Mouse (Mus musculus): ENCODE measurements around the gene Gm37419.

Gm37419 gene

DNA sequence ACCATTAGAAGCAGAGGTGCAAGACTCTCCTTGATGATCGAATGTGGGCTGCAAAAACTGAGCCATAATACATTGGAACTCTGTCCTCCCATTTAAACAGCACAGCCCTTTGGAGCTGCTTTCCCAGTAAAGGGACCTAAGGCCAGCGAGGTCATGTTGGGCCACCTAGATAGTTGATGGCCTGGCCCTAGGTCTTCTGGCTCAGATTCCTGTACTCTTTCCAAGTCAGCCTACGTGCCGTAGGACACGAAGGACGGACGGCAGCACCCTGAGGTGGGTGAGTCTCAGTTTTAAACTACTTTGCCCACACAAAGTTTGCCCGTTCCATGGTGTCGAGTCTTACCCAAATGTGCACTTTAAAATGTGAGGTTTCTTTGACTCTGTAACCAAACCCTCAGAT is 8.8 kb upstream of the Gm37419 start:
- peak; percentile 4 for DNase-seq (ENCODE audit: low read depth, low spot score)

DNA sequence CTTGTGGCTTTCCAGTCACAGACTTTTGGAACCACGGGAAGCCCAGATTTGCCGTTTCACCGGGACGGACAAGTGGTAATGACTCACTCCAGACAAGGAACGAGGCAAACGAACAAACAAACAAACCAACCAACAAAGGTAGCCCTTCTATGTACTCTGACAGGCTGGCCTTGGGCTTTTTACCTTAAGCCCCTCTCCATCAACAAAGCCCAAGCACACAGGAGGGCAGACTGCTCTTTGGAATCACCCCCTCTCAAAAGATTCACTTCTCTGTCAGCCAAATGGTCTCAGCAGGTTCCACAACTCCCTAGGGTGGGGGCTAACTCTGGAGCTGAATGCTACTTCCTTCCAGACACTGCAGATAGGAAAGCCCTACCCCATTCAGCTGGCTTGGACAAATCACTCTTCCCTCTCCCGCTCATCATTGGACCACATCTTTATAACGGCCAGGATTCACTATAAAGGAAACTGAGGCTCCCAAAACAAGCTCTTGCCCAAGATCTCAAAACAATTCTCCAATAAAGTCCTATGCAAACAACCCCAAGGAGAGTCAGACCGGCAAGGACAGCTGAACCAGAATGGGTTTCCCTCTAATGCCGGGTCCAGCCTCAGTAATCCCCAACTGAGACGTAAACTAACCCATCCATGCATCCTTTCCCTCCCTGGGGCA is 7.9 kb upstream of the Gm37419 start:
- DNase-seq (ENCODE audit: low read depth, low spot score), result peak; percentile 16

DNA sequence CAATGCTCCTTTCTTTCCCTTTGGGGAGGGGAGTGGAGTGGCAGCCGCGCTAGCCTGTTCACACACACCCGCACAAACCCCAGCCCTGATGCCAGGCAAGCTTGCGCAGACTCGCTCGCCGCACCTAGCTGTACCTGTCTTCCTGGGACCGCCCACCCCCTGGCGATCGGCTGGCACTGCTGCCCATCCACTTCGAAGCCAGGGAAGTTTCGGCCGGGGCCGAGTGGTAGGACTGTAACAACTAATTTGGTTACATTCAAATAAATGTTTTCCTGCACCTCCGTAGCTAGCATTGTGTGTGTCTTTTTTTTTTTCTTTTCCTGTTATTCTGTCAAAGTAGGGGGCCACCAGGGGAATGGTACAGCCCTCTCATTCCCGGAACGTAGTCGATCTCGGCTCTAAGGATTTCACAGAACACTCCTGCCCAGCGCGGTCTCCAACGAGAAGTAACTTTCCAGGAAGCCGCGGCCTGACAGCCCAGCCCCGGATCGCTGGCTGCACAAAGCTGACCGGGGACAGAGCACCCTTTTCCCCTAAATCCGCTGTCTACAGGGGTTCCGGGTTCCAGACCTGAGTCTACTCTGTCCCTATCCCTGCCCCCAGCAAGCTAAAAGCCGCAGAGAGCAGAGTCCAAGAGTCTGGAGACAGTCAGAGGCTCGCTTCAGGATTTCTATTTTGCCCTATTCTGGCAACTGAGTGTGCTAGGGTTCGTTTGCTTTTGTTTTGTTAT is 7.1 kb upstream of the Gm37419 start:
- no peak for DNase-seq (ENCODE audit: low read depth, low spot score)

DNA sequence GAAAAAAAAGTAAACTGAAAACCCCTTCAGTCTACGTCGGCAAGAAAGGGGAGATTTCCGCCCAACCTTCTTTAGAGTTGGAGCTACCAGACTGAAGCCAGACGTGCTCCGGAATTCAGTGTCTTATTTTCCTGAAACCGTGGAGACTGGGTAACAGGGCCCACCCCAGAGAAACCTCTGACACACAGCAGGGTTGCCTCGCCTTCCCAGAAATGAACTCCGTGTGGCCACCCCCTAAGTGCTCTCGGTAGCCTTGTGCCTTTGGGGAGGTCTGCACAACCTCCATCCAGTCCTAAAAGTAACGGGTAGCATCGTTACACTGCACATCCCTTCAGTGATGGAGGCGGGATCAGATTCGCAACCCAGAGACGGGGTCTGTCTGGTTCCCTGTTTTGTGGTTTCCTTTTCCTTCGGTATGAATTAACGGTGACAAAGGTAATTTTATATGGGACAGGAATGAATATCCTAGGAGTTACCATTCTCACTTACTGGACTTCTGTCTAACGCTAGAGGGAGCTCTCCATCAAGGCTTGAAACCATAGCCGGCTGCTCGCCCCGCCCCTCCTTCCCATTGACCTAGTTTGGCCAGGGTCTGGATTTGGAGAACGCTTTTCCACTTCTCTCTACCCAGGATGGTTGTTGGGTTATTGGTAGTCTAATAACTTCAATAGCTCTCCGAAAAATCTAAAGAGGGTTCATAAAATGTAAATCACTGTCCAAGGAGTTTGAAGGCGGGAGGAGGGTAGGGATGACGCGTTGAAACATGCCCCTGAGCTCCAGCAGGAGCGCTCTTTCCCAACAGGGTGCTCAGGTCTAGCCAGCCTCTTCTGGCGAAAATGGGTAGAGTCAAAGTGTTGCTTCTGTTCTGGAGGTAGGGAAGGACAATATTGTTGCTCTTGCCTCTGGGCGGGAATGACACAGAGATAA is 6.1 kb upstream of the Gm37419 start:
- DNase-seq (ENCODE audit: low read depth, low spot score), result peak; percentile 31

DNA sequence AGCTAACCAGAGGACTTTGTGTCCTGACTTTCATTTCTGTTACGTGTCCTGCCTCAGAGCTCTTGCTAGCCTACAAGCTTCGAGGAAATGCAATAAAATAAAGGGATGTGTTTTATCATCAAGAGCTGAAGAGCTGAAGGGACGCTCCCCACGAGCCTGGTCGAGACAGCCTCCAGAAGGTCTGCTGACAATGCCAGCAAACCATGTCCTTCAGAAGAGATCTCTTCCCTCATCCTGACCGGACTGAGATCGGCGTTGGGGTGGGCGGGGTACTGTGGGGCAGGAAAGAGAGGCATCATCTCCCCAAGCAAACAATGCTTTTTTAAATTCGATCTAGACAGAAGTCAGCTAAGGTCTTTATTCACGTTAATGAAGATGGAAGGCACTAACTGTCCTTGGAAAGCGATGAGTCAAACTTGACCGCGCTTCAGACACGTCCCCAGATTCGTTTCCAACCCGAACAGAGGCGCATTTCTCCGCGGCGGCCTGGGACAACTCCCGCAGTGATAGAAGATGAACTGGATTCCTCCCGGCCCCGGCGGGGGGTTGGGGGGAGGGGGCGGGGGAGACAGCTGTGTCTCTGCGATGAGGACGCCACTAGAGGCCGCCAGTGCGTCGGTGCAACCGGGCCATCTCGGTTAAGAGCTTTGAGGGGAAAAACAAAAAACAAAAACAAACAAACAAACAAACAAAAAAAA is 5.2 kb upstream of the Gm37419 start:
- peak; percentile 16 for DNase-seq (ENCODE audit: low read depth, low spot score)

DNA sequence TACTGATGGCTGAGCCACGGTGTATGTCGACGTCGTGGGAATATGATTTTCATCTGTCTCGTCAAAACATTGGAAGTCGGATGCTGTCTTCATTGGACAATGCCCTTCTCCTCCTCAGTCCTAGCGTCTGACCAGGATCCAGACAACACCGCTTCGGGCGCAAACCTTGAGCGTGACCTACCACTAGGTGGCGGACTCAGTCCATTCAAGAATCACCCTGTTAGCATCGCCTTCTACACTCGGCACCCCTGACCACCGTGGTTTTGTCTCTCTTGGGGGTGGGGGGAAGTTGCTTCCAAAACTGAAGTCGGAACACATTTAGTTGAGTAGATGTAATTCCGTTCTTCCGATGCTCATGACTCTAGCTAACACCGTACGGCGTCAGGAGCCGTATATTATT is 4.1 kb upstream of the Gm37419 start:
- peak; percentile 91 for DNase-seq (ENCODE audit: low read depth, low spot score)

DNA sequence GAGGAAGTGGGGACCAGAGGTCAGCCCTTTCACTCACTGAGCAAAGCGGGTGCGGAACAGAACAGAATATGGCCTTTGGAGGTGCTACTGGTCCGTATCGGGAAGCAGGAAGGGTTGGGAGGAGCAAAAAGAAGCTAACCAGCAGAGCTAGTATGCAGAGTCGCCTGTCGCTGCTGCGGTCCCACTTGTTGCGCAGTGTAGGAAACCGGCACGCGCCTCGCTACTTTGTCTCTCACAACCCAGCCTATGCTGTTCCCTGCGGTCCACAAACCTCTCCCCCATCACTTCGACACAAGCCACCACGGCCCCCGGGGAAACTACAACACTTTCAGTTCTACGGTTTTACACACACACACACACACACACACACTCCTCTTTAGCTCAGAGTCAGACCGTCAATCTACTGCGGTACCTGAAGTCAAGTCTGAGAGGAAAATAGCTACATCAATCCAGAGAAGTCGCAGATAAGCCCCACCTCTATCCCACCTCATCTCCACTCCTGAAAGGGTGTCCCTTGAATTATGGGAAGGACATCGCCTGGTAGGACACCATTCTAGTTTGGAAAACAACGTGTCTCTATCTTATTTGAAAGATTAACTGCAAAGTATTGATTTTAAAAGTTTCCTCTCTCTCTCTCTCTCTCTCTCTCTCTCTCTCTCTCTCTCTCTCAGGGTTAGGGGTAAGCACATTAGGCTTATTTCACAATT is 3.4 kb upstream of the Gm37419 start:
- peak; percentile 82 for DNase-seq (ENCODE audit: low read depth, low spot score)

DNA sequence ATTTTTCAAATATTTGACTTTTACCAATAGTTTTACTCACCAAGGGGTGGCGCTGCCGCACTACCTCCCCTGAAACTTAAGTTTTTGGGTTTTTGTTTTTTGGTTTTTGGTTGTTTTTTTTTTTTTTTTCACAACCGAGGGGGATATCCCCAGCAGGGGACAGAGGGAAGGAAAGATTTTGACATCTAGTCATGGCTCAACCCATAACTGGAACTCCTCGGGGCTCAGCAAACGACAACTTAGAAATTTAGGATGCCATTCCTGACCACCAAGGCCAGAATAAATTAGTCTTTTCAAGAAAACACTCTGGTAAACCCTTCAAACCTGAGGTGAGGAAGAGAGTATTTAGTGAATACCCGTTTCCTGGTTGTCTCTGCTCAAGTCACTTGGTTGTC is 2.8 kb upstream of the Gm37419 start:
- DNase-seq (ENCODE audit: low read depth, low spot score), result peak; percentile 84

DNA sequence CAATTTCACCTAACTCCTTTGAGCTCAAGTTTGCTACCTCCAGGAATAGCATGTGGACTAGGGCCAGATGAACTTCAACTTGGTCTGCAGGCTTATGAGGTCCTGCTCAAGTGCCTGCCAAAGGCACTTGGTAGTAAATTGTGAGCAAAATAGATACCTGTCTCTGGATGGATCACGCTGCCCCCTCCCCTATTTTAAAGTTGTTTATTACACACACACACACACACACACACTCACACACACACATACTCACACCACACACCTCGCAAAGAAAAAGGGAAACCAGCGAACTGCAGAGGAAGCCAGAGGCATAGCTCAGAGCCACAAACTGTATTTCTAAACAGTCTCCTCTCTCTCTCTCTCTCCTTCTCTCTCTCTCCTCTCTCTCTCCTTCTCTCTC is 2.1 kb upstream of the Gm37419 start:
- peak; percentile 80 for DNase-seq (ENCODE audit: low read depth, low spot score)

DNA sequence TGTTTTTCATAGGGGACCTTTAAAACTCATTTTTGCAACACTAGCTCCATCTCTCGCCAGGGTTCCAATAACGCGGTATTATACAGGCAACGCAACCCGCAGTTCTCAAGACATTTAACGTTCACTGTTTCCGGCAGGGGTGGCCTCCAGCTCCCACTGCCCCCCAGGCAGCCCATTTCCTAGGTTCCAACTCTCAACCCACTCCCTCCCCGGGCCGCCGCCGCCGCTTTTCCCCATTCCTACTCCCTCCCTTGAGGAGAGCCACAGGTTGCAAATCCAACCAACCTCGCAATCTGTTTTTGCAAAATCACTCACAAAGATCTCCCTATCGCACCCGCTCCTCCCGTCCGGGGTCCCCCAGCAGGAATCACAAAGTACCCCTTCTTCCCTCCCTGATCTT is 1.4 kb upstream of the Gm37419 start:
- peak; percentile 64 for DNase-seq (ENCODE audit: low read depth, low spot score)

DNA sequence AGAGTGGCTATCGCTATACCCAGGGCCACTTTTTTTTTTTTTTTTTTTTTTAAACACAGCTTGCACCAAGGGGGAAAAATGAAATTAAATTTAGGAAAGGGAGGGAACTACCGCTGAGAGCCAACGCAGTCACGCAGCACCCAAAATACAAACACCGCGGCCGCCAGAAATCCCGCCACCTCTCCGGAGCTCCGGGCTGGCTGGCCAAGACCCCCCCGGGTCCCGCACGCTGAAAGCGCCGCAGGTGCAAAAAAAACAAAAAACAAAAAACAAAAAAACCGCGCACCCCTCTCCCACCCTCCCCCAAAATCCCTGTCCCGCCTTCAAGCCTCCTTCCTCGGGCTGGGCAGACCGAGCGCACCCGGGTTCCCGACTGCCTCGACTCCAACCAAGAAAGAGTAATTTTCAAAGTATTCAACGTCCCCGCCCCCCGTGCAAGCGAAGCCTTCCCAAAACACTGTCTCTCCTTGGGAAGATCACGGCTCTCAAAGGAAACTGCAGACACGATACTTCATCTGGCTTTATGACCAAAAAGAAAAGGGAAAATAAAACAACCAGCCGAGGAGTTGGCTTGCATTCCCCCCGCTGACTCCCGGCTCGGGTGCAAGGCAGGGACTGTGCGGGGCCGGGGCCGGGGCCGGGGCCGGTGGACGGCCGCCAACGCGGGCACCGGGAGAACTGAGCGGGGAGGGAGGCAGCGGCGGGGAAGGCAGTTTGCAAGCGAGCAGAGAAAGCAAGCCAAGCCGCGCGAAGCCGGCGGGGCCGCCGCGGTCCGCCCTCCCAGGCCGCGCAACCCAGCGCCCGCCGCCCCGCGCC is 733 bp upstream of the Gm37419 start:
- peak; percentile 49 for DNase-seq (ENCODE audit: low read depth, low spot score)

DNA sequence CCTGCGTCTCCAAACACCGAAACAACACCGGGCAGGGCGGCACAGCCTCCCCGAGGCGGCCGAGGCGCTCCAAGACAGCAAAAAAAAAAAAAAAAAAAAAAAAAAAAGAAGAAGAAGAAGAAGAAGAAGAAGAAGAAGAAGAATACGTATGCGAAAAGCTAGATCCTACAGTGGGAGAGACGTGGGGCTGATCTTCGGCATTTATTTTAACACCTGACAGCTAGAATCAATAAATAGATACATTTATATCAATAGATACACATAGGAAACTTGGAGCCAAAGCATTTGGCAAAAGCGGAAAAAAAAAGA is 171 bp upstream of the Gm37419 start:
- DNase-seq (ENCODE audit: low read depth, low spot score), result no peak

DNA sequence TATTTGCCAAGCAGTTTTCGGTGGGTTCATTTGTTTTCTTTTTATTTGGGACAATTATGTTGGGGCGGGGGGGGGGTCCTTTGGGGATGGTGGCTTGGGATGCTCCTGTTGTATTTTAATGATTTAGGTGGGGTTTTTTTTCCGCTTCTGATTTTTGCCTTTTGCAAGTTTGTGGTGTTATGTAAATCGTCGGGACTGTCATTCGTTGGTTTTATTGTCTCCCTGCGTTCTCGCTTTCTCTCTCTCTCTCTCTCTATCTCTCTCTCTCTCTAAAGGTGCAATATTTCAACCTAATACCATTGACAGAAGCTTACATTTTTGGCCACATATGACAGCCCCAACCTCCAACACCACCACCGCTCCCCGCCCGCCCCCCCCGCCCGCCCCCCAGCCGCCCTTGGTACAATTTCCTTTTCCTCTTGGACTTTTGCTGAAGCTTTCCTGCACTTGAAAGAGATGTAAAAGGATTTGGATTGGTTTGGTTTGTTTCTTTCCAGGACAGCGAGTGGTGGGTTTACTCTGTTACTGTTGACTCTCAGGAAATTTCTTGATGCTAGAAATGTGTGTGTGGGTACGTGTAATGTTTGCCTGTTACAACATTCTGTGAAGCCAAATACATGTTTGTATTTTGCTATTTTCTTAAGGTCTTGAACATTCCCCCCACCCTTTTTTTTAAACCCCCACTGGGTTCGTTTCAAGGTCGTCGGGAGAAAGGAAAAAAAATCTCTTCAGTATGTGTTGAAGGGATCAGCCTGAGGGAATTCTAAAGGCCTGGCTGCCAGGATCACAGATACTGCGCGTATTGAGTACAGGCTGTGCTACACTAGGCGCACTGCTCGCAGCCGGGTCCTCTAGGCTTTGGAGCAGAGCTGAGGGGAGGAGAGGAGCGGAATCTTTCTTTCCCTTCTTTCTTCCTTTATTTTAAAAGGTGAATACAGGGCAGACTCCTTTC is 1.2 kb downstream of the Gm37419 start:
- peak; percentile 75 for DNase-seq (ENCODE audit: low read depth, low spot score)

DNA sequence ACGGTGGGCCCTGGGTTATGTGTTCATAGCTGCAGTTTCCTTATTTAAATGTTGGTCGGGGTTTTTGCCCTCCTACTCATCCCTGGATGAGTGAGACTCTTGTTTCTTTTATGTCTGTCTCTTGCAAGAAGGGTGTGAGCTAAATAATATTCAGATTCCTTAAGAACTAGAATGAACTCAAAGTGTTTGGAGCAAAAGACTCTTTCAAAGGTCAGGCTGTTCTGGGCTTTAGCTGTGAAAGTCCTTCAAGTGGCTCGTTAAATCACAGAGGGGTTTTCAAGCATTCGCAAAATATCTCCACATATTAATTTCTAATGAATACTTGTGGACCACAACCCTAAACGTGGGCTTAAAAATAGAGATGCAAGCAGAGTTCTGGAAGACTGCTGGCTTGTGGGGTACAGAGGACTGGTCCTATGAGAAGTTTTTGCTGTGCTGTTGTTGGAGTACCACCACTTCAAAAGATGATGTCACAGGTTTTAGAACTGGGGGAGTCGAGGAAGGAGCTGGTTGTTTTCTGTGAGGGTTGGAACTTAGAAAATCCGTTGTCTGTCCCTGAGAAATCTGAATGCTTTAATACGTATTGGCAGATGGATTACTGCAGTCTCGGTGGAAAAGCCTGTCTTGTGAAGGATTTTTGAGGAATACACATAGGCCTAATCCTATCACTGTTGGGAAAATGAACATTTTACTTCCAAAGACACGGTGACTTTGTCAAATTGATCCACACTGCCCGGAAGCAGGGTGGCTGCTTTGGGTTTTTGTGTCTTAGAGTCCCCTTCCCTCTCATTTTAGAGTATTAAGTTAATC is 2.1 kb downstream of the Gm37419 start:
- DNase-seq (ENCODE audit: low read depth, low spot score), result peak; percentile 77

DNA sequence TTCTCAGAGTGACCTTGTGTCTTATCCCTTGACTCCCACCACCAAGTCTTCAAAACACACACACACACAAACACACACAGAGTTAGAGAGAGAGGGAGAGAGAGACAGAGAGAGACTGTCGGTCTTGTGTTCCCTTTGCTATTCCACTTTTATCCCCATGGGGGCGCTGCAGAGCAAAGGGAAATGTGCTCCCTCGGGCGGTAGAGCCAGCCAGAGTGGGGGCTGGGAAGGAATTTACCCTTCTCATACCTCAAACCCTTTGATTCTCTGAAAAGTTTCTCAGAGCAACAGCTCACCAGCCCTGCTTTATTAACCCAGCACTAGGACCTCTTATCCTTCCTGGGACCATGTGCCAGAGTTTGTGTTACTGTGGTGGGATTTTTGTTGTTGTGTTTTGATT is 2.9 kb downstream of the Gm37419 start:
- DNase-seq (ENCODE audit: low read depth, low spot score), result peak; percentile 95

DNA sequence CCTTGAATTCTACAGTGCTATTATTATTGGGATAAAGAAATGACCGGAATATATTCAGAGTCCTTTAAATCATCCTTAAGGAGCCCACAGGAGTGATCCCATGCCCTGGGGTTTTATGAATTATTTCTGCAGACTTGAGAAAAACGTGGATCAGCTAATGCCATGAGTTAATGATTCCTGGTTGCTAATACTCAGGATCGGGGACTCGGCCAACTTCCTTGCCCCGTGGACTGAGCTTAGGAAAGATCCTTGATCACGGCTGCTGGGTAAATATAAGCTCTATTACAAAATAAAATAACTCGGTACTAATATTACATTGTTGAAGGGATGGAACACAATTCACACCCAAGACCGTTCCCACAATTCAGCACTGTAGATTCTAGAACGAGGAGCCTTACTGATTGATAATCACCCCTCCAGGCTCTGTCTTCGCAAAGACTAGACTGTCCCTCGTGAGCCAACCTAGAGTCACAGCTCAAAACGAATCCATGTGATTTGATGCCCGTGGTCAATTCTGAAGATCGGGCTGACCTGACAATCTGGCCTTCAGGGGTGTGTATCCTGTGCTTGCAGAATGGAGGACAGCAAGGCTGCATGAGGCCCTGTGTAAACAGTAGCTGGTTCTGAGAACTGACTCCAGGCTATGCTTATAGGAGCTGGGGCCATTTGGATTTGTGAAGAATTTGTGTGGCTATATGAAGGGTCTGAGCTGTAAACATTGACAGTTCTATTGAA is 3.7 kb downstream of the Gm37419 start:
- DNase-seq (ENCODE audit: low read depth, low spot score), result peak; percentile 65

Data from A20 (cell line).